Mouse (Mus musculus) kidney, postnatal 10 days (tissue): Measurements from ENCODE around the gene Brinp3.
"Not testable (repeated sequence)": the region's sequence is repeated elsewhere in the genome, so short reads cannot be mapped to it uniquely, and the experiment has no call there.

Experiments used
- DNase-seq: peaks from one replicate; pipeline ENCODE4 v3.0.0; 2021; ENCODE audit warnings: mixed read lengths

Brinp3 gene

GRCm38 (mm10) chr1:146494681-146495331 lies at the start of gene Brinp3:
Gene Brinp3, plus strand, starts transcription at chr1:146494760.
- DNase-seq: no peak

GRCm38 (mm10) chr1:146494221-146494620 lies 339 bp upstream of the Brinp3 start:
- no peak for DNase-seq

GRCm38 (mm10) chr1:146495386-146495785 lies 826 bp downstream of the Brinp3 start:
- DNase-seq: no peak

- DNase-seq: peak; percentile 1
These were observed 3.0 kb downstream of the Brinp3 start for GRCm38 (mm10) chr1:146497381-146498081.

- peak; percentile 5 for DNase-seq
These were observed 3.7 kb downstream of the Brinp3 start for GRCm38 (mm10) chr1:146498085-146498779.

GRCm38 (mm10) chr1:146498780-146499114 lies 4.2 kb downstream of the Brinp3 start:
- peak; percentile 3 for DNase-seq

- DNase-seq: no peak
These were observed 20.8 kb downstream of the Brinp3 start for GRCm38 (mm10) chr1:146515377-146515776.

GRCm38 (mm10) chr1:146523727-146524573 lies 29.4 kb downstream of the Brinp3 start:
- DNase-seq: no peak

- DNase-seq: no peak
These were observed 34.0 kb downstream of the Brinp3 start for GRCm38 (mm10) chr1:146528572-146528971.

- DNase-seq: no peak
These were observed 52.4 kb downstream of the Brinp3 start for GRCm38 (mm10) chr1:146546847-146547428.

GRCm38 (mm10) chr1:146556982-146557381 lies 62.4 kb downstream of the Brinp3 start:
- DNase-seq: no peak

GRCm38 (mm10) chr1:146562144-146562543 lies 67.6 kb downstream of the Brinp3 start:
- DNase-seq: no peak

- no peak for DNase-seq
These were observed 89.6 kb downstream of the Brinp3 start for GRCm38 (mm10) chr1:146584181-146584580.

- DNase-seq: no peak
These were observed 138.3 kb downstream of the Brinp3 start for GRCm38 (mm10) chr1:146632895-146633294.

GRCm38 (mm10) chr1:146657214-146657613 lies 162.7 kb downstream of the Brinp3 start:
- DNase-seq: no peak

GRCm38 (mm10) chr1:146700724-146701123 lies 206.2 kb downstream of the Brinp3 start:
- DNase-seq: no peak

GRCm38 (mm10) chr1:146719556-146719955 lies 225.0 kb downstream of the Brinp3 start:
- DNase-seq: no peak

GRCm38 (mm10) chr1:146724784-146725513 lies 230.4 kb downstream of the Brinp3 start:
- DNase-seq: not testable (repeated sequence)

GRCm38 (mm10) chr1:146751066-146751465 lies 256.5 kb downstream of the Brinp3 start:
- no peak for DNase-seq

- no peak for DNase-seq
These were observed 288.7 kb downstream of the Brinp3 start for GRCm38 (mm10) chr1:146783259-146783658.

GRCm38 (mm10) chr1:146787236-146787635 lies 292.7 kb downstream of the Brinp3 start:
- DNase-seq: no peak

- DNase-seq: peak; percentile 12
These were observed 298.3 kb downstream of the Brinp3 start for GRCm38 (mm10) chr1:146792826-146793225.
